Mouse (Mus musculus) T-helper 1 cell (primary cell): Measurements from ENCODE around the gene Fbxo47.

Experiments
- in situ Hi-C: fragments of 300-600 bp; cut with MboI, MseI; formaldehyde crosslinking; loops from one replicate; pipeline ENCODE4 v1.15.1; 2025; ENCODE audit warnings: high pct_unique_total_duplicates

The Fbxo47 gene

DNA sequence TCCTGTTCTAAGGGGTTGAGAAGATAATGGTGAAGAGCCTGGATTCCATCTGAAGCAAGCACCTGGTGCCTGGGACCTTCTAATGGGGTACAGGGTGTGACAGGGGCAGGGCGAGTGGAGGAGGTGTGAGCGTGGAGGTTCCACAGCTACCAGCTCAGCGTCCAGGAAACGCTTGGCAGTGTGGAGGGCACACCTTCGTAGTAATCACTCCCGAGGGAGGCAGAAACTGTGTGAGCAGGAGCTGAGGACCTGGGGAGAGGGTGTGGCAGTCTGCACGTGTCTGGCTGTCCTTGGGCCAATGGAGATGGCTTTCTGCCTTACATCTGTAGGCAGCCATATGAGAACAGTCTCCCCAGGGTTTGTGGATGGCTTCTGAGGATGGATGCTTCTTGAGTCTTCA, 70.9 kb downstream of the Fbxo47 start:
- in situ Hi-C loops, result no loop called here

DNA sequence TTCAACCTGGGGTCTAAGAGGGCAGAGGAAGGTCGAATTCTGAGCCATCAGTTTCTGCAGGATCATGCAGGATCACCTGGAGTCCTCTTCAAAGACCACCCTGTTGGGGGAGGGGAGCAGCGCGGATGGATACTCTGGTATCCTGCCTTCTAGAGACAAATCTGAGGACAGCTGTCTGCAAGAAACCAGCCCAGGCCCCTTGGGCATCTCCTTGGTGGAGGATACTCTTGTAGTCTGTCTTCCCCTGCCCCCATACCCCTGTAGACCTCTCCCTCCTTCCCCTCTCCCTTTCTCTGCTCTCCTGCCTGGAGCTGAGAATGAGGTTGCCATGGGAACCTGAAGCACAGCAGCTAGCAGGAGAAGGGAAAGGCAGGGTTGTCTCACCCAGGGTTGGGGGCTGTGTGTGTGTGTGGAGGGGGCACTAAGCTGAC, 71.4 kb downstream of the Fbxo47 start:
- in situ Hi-C loops, result no loop called here

DNA sequence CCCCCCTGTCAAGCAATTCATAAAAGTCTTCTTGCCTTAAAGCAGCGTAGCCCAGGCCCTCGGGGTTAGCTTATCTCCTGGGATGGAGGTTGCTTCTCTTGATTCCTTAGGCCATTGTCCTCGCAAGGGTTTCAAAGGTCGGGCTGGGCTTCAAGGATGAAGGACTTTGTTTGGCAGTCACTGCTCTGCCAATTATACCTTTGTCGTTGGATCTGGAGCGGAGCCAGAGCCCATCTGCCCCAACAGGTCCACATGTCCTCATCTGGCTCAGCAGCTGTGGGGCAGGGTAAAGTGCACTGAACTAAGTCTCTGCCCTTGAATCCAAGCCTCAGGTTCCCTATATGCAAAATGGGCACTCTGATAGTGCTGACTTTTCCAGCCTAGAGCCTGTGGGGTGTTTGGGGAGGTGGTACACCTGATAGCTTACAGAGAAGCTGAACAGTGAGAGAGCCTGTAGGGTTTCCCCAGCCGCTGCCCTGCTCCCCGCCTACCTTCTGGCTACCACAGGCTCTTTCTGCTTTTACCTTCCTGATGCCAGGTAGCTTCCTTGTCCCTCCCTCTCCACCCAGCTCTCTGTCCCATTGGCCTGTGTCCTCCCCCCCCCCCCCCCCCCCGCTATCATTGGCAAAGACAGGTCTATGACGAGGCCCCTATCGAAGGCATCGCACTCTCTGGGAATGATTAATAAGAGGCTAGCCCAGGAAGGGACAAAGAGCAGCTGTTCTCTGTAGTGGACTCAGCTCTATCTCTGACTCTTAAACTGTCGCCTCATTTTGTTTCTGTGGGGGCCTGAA, 72.2 kb downstream of the Fbxo47 start:
- in situ Hi-C loops, result no loop called here

DNA sequence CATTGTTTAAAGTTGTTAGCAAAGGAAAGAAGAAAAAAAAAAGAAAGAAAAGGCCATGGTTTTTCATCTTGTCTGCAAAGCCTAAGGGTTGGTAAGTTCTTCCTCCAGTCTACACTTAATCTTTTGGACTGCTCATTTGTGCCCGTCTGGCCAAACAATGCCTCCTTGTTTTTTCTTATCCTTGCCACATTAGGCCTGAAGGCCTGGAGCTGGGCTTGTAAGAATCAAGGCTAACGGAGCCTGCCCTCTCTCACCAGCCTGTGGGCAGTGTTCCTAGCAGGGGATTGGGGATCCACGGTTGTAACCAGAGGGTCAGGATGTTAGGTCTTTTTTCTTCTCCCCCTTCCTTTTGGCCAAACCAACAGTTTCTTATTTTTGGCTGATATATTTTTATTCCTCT, 73.0 kb downstream of the Fbxo47 start:
- in situ Hi-C loops, result no loop called here

DNA sequence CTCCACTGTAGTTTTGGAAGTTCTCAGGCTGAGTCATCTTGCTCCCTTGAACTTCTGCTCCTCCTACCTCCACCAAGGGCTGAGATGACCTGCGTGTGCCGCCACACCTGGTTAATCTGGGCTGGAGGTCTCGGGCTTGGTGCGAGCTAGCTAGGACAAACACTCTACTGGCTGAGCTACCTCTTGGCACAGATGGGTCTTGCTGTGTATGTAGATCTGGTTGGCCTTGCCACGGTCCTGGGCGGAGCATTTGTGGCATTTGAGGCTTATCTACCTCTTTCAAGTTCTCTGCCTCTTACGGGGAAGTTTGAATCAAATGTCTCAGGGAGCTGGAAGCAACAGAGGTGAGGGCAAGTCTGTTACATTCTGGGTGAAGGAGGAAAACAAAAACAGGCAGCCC, 73.6 kb downstream of the Fbxo47 start:
- in situ Hi-C loops, result no loop called here

DNA sequence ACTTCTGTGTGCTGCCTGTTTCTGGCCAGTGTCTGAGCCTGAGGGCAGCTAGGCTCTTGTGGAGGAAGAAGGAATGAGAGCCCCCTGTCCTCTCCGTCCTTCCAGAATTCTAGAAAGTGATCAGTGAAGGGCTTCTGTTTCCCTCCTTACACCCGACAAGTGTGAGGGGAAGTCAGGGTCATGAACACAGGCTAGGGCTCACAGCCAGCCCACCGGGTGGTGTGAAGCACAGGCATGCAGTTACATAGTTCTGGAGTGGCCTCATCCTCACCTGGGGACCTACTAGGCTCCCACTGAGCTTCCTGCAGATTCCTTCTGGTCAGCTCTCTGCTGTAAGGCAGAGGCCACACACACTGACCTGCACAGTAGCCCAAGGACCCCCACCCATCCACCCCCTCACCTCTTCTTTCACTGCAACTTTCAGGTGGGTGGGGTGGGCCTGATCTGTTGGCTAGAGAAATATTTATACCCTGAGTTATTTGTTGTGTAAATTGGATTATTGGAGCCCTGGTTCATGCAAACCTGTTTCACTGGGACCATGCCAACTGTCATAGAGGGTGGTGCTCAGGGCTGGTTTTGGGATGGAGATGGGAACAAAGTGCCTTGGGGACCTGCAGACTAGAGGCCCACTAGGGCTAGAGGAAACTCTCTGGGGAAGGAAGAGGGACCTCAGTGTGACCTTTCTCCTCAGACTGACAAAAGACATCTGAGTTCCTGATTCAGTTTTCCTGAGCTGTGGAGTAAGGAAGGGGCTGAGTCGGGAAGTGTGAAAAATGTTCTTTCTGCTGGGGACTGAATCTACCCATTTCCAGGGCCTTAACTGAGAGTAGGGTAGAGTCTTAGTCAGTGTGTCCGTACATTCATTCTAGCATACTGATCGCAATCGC, 74.5 kb downstream of the Fbxo47 start:
- in situ Hi-C loops, result no loop called here

DNA sequence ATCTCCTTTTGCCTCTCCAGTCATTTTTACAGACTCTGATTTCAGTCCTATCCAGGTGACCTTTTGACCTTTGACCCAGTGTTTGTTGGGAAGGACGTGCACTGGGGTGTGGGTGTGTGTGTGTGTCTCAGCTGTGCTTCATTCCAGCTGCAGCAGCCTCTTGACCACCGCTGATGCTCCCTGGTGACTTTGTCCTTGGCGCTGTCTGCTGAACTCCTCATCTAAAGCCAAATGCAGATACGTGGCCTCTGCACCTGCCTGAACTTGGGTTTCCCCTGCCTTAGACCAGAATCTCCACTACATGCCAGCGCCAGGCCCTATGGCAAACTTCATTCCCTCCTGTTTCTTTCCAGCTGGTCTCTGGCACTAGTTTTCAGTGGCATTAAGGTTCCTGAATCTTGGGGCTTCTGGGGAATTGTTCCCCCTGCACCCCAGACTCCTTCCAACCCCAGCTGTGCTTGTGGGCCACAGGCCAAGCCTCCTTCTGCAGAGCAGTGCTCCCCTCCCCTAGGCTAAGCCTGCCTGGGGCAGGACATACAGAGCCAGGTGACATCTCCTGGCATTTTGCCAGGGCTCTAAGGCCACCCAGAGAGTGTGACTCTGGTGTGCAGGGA, 75.2 kb downstream of the Fbxo47 start:
- in situ Hi-C loops, result no loop called here

DNA sequence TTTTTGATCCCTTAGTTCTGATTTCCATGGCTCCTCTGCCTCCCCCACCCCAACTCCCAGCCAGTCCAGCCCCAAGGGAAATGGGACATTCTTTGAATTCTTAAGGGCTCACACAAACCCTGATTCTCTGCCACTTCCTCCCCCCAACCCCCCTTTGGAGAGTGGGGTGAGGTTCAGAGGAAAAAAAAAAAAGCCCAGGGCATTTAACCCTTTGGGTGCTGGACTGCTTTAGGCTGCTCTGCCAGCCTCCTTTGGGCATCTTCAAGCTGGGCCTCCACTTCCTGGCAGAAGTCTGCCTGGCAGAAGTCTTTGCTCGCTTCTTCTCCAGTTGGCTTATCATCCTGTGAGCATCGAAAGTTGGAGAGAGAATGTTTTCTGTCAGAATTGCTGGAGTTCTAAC, 75.9 kb downstream of the Fbxo47 start:
- in situ Hi-C loops, result no loop called here

DNA sequence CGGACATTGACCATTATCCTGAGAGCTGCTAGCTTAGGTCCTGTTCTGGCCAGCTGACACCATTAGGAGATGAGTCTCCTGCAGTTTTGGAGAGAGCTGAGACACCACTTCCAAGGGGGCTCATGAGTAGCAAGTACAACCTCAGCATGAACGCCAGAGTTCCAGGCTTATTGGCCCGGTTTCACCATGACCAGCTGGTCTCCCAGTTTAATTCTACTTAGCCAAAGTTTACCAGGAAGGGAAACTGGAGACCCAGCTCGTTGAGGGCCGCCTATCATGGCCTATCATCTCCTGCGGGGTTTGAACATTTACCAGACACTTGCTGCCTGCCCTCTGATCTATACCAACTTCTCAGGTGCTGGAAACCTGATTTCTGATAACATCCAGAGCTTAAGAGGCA, 76.3 kb downstream of the Fbxo47 start:
- in situ Hi-C loops, result no loop called here

DNA sequence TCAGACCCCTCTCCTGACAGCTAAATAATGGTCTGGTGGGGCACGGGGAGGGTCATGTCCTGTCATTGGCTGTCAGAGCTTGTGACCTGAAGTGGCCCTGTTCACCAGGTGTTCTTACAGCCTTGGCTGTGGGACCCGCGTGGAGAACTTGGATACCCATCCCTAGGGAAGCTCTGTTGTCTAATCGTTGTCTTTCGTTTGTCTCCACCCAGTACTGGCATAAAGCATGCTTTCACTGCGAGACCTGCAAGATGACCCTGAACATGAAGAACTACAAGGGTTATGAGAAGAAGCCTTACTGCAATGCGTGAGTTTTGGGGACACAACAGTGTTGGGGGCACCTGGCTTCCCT, 77.4 kb downstream of the Fbxo47 start:
- in situ Hi-C loops, result no loop called here

DNA sequence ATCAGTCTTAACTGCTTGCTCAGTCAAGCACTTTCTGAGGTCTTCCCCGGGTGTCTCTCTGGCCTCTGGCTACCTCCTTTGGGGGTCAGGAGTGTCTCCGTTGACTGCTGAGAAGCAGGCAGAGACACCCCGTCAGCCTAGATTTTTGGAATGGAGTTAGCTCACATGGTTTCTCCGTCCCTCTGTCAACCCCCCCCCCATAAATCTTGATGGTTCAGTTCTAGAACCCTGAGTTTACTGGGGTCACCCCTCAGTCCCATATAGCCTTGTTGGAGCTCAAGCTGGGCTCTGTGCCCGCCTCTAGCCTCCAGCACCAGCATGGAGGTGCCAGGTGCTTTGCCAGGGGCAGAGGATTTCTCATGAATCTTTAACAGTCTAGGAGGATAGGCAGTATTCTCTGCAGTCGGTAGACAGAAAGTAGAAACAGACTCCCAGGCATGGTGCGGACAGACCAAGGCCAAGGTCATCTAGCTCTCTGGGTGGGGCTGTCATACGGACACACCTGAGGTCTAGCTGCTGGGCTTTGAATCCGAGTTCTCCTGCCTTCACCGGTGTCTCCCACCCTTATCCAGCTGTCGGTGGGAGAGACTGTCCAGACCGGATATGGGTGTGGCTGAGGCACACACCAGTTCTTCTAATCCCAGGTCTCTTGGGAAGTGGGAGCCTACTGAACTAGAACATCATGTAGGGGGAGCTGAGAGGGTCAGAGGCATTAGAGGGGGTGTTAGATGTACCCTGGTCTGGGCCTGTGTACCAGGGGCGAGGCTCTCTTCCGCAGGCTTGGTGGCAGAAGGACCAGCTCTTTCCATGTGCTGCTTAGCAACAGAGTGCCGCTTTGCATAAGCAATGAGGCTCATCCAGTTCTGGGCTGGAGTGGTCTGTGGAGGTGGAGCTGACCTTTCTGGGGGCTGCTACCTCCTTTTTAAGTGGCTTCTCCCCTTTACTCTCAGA, 78.0 kb downstream of the Fbxo47 start:
- in situ Hi-C loops, result no loop called here

DNA sequence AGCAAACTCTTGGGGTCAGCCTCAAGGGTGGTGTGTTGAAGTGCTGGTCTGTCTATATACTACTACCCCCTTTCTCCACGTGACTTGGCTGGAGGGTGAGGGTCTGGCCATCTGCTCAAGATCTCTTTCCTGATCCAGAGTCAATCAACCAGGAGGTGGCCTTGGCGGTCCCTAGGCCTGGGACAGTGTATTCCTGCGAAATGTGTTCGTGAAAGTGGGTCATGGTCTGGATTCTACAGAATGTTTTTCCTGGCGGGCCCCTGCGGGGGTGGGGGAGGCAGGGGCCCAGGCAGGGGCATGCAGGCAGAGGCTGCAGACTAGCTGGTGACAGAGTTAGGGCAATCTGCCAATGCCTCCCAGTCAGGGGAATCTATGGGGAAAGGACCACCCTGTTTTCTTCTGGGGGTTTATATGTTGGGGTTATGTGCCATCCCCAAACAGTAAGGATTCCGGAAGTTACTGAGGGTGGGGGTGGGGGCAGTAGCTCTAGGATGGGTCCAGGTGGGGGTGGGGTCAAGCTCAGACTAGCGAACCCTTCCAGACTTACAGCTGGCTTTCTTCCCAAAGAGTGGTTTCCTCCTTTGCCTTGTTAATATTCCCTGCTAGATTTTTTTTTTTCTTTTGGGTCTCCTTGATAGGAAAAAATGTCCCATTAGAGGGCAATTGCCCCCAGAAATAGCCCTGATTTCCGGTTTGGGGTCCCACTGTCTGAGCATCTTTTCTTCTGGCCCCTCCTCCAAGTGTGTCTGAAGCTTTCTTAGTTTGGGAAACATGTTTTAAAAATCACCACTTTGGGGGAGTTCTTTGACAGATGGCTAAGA, 78.9 kb downstream of the Fbxo47 start:
- in situ Hi-C loops, result no loop called here

DNA sequence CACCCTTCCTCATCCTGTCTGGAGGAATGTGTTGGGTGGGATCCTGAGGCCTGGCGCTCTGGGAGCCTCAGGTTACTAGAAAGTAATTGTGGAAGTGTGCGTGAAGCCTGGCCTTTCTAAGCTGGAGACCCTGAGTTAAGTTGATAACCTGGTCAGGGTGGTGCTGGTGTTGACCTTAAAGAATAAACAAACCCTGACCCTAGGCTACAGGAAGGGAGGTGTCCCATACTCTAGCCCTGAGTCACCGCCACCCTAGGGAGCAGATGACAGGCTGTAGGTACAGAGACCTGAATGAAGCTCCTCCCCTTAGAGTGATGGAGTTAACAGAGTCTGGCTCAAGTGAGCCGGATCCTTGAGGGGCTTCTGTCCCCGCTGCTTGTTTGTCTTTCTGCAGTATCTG, 80.1 kb downstream of the Fbxo47 start:
- in situ Hi-C loops, result no loop called here
